Mouse (Mus musculus) kidney, embryonic 16.5 days (tissue): ENCODE results near the gene Slc9a2. TPM values are rescaled to one million over a fixed set of nuclear protein-coding genes. Genes with fewer than 3 reads are reported as not detected.

Source experiments
- ATAC-seq: fragments of 200-750 bp; cut with Nextera tagmentation; 2 replicates; pipeline ENCODE4 v1.8.0; 2017; ENCODE audit warnings: moderate TSS enrichment; ENCODE audit not compliant: low FRiP score, low TSS enrichment
- H3K27ac ChIP-seq: fragments of 300-500 bp; sonication (generic); 2 replicates; pipeline ENCODE4 v1.5.1; 2014; ENCODE audit warnings: low read length
- H3K27me3 ChIP-seq: fragments of 300-500 bp; sonication (generic); 2 replicates; pipeline ENCODE4 v1.6.1; 2014; ENCODE audit warnings: low read length, control low read depth, mixed read lengths; ENCODE audit not compliant: insufficient read depth
- H3K36me3 ChIP-seq: fragments of 300-500 bp; sonication (generic); 2 replicates; pipeline ENCODE4 v1.6.1; 2014; ENCODE audit warnings: low read length, control low read depth, mixed read lengths; ENCODE audit not compliant: insufficient read depth
- H3K4me1 ChIP-seq: fragments of 300-500 bp; sonication (generic); 2 replicates; pipeline ENCODE4 v1.6.1; 2014; ENCODE audit warnings: low read length, control low read depth, mixed read lengths; ENCODE audit not compliant: insufficient read depth
- H3K4me2 ChIP-seq: fragments of 300-500 bp; sonication (generic); replicated peaks from 2 replicates; pipeline ENCODE4 v1.6.1; 2014; ENCODE audit warnings: low read depth, low read length
- H3K4me3 ChIP-seq: fragments of 300-500 bp; sonication (generic); 2 replicates; pipeline ENCODE4 v1.5.1; 2014; ENCODE audit warnings: mild to moderate bottlenecking, low read length
- H3K9ac ChIP-seq: fragments of 300-500 bp; sonication (generic); replicated peaks from 2 replicates; pipeline ENCODE4 v1.6.1; 2014; ENCODE audit warnings: low read length
- H3K9me3 ChIP-seq: fragments of 300-500 bp; sonication (generic); 2 replicates; pipeline ENCODE4 v1.6.1; 2016; ENCODE audit warnings: low read length, control low read depth
- WGBS: fragments of 180-500 bp; shearing (Covaris S2); extraction: QIAGEN DNeasy Blood & Tissue Kit; methylation state at CpG from one replicate; pipeline ENCODE4 v1.1.7; 2014; 5-methylcytosine and 5-hydroxymethylcytosine counted together
- polyA plus RNA-seq: library from polyadenylated mRNA; unstranded; fragments of >200 nt; fragmentation: Nextera tagmentation; extraction: Ambion mirVana; gene quantifications from 2 replicates; pipeline ENCODE4 v1.2.1, GENCODE M21; 2015

The Slc9a2 gene
- polyA plus RNA-seq, 1 experiment from 2014 or later: 2.8 TPM

DNA sequence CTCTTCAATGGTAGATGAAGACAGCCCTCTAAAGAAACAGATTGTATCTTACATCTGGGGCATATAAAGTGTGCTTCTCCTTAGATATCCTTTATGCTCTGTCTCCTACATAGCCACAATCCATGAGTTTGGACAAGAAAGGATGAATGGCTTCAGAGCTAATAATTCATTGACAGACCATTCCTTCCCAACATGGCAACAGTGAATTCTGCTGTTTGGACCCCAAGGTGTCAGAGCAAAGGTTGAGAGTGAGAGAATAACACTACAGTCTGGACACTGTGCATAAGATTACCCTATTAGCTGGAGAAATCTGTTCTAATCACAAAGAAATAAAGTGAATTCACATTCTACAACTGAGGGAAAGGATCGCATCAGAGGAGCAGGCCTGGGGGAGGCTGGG, 115.1 kb downstream of the Slc9a2 start:
- Histone ChIP-seq H3K36me3 (no peaks in the 10 kb centered on the region), H3K9me3 (no peaks in the 10 kb centered on the region), H3K4me3 (no peak overlapping the region), H3K27ac (no peak overlapping the region), H3K9ac (no peak overlapping the region), H3K27me3 (no peaks in the 10 kb centered on the region), H3K4me1 (peaks cover 3% of the 10 kb centered on the region; the same call in 1 of the 2 replicates), H3K4me2 (no peak overlapping the region)
- no peak for ATAC-seq
- 100% methylated on average over 1 of the region's 1 CpGs for WGBS

GRCm38 (mm10) chr1:40797348-40797747, 117.0 kb downstream of the Slc9a2 start:
- H3K4me3 ChIP-seq: no peak overlapping the region
- H3K27ac ChIP-seq: no peak overlapping the region
- no peaks in the 10 kb centered on the region for H3K36me3 ChIP-seq
- no peaks in the 10 kb centered on the region for H3K4me1 ChIP-seq
- no peak overlapping the region for H3K4me2 ChIP-seq
- no peaks in the 10 kb centered on the region for H3K9me3 ChIP-seq
- no peak for ATAC-seq
- H3K9ac ChIP-seq: no peak overlapping the region
- H3K27me3 ChIP-seq: no peaks in the 10 kb centered on the region
- WGBS: 24% methylated on average over 5 of the region's 5 CpGs

DNA sequence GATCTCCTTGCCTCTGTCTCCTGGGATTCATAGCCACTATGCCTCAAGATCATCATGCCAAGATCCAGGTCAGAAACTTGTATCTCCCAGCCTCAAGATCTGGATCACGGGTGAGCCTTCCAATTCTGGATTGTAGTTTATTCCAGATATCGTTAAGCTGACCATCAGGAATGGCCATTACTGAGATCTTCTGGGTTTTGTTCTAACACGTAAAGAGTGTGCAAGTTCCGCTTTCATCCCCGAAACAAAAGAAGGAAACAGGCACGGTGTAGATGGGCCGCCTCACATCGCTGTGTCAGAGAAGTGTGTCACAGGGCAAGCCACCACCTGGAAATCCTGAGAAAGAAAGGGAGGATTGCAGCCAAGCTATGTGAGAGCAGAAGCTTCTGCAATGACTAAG, 118.7 kb downstream of the Slc9a2 start:
- Histone ChIP-seq H3K36me3 (no peaks in the 10 kb centered on the region), H3K9ac (no peak overlapping the region), H3K9me3 (no peaks in the 10 kb centered on the region), H3K27me3 (peaks cover under 1% of the 10 kb centered on the region; the same call in 1 of the 2 replicates), H3K4me3 (no peak overlapping the region), H3K27ac (no peak overlapping the region), H3K4me2 (no peak overlapping the region), H3K4me1 (no peaks in the 10 kb centered on the region)
- no peak for ATAC-seq
- WGBS: 86% methylated on average over 8 of the region's 8 CpGs

DNA sequence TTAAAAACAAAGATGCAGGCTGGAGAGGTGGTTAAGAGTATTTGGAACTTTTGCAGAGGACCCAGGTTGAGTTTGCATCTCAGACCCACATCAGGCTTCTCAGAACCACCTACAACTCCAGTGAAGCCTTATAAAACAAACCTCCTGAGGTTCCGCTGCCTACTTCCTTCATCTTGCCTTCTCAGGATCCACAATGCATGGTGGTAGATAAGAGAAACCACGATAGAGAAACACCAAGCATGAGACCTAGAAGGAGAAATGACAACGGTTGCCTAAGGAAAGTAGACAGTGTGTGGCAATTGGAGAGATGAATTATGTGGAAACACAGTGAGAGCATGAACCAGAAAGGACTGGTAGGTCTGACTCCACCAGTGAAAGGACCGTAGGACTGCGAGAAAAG, 120.5 kb downstream of the Slc9a2 start:
- Histone ChIP-seq H3K4me3 (no peak overlapping the region), H3K9ac (no peak overlapping the region), H3K27ac (no peak overlapping the region), H3K4me1 (no peaks in the 10 kb centered on the region), H3K27me3 (peaks cover 2% of the 10 kb centered on the region; the same call in 1 of the 2 replicates), H3K4me2 (no peak overlapping the region), H3K36me3 (no peaks in the 10 kb centered on the region), H3K9me3 (no peaks in the 10 kb centered on the region)
- no peak for ATAC-seq
- 86% methylated on average over 5 of the region's 5 CpGs for WGBS

GRCm38 (mm10) chr1:40802759-40803158, 122.4 kb downstream of the Slc9a2 start:
- H3K27ac ChIP-seq: no peak overlapping the region
- 21% methylated on average over 3 of the region's 3 CpGs for WGBS
- no peak for ATAC-seq

GRCm38 (mm10) chr1:40804118-40804517, 123.7 kb downstream of the Slc9a2 start:
- Histone ChIP-seq H3K27me3 (peaks cover 2% of the 10 kb centered on the region; the same call in 1 of the 2 replicates), H3K36me3 (no peaks in the 10 kb centered on the region)
- 86% methylated on average over 12 of the region's 12 CpGs for WGBS

More at GRCm38 (mm10) chr1:40802759-40803158, 122.4 kb downstream of the Slc9a2 start:
- Histone ChIP-seq H3K4me2 (no peak overlapping the region), H3K36me3 (no peaks in the 10 kb centered on the region), H3K9me3 (no peaks in the 10 kb centered on the region), H3K9ac (no peak overlapping the region), H3K4me3 (no peak overlapping the region), H3K27me3 (peaks cover 2% of the 10 kb centered on the region; the same call in 1 of the 2 replicates), H3K4me1 (no peaks in the 10 kb centered on the region)

GRCm38 (mm10) chr1:40805351-40805750, 125.0 kb downstream of the Slc9a2 start, which contains the start of gene Tmem182:
Tmem182 (plus strand) TSS chr1:40805601.
- Histone ChIP-seq H3K27me3 (peaks cover 2% of the 10 kb centered on the region; the same call in 1 of the 2 replicates), H3K36me3 (no peaks in the 10 kb centered on the region), H3K4me3 (no peak within 1 kb of the TSS), H3K4me1 (no peaks in the 10 kb centered on the region), H3K27ac (no peak within 1 kb of the TSS), H3K9ac (no peak within 1 kb of the TSS), H3K9me3 (no peaks in the 10 kb centered on the region), H3K4me2 (no peak within 1 kb of the TSS)
- no peak for ATAC-seq
- WGBS: 64% methylated on average over 9 of the region's 9 CpGs

More at GRCm38 (mm10) chr1:40804118-40804517, 123.7 kb downstream of the Slc9a2 start:
- Histone ChIP-seq H3K9ac (no peak overlapping the region), H3K9me3 (no peaks in the 10 kb centered on the region), H3K4me1 (no peaks in the 10 kb centered on the region), H3K4me3 (no peak overlapping the region), H3K27ac (no peak overlapping the region), H3K4me2 (no peak overlapping the region)
- no peak for ATAC-seq

- Histone ChIP-seq H3K36me3 (no peaks in the 10 kb centered on the region), H3K4me3 (no peak overlapping the region), H3K9me3 (no peaks in the 10 kb centered on the region), H3K27me3 (peaks cover 2% of the 10 kb centered on the region; the same call in 1 of the 2 replicates), H3K4me1 (no peaks in the 10 kb centered on the region), H3K9ac (no peak overlapping the region), H3K4me2 (no peak overlapping the region), H3K27ac (no peak overlapping the region)
- WGBS: 90% methylated on average over 11 of the region's 11 CpGs
- no peak for ATAC-seq
These were observed 125.5 kb downstream of the Slc9a2 start for GRCm38 (mm10) chr1:40805891-40806290.

DNA sequence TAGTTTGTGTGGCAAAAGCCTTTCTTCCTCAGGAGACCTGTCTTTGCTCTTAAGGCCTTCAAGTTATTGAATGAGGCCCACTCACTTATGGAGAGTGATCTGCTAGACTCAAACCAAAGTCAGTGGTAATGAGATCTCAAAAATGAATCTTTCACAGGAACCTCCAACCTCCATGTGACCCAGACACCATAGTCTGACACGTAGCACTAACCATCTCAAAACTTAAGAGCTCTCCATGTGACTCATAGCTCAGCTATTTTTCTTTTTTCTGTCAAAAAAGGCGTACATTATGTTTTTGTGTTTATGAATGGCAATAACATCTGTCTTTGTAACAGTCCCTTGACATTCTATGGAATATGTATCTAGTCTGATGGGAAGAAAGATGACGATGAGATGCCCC, 128.3 kb downstream of the Slc9a2 start:
- H3K27ac ChIP-seq: no peak overlapping the region
- H3K36me3 ChIP-seq: no peaks in the 10 kb centered on the region
- 91% methylated on average over 3 of the region's 3 CpGs for WGBS
- no peak overlapping the region for H3K9ac ChIP-seq
- no peak for ATAC-seq
- H3K4me3 ChIP-seq: no peak overlapping the region
- no peaks in the 10 kb centered on the region for H3K9me3 ChIP-seq
- no peaks in the 10 kb centered on the region for H3K4me1 ChIP-seq
- peaks cover 2% of the 10 kb centered on the region; the same call in 1 of the 2 replicates for H3K27me3 ChIP-seq
- H3K4me2 ChIP-seq: no peak overlapping the region

- peak overlapping the region; percentile 49 for H3K4me2 ChIP-seq
- peak; percentile 27; the same call in 1 of the 2 replicates for ATAC-seq
- WGBS: 45% methylated on average over 16 of the region's 16 CpGs
- H3K4me3 ChIP-seq: peak overlapping the region; percentile 18
- H3K9me3 ChIP-seq: no peaks in the 10 kb centered on the region
- H3K27me3 ChIP-seq: no peaks in the 10 kb centered on the region
- no peak overlapping the region for H3K27ac ChIP-seq
- no peaks in the 10 kb centered on the region for H3K36me3 ChIP-seq
- H3K4me1 ChIP-seq: peaks cover 7% of the 10 kb centered on the region; the same call in 1 of the 2 replicates
- H3K9ac ChIP-seq: no peak overlapping the region
These were observed 134.9 kb downstream of the Slc9a2 start for GRCm38 (mm10) chr1:40815071-40815845.
